Mouse (Mus musculus) bone marrow macrophage, adult 2 months (primary cell): ENCODE data around the gene Cldn10.

Experiments used
- CTCF ChIP-seq: IDR thresholded peaks from 2 replicates; pipeline ENCODE4 v1.5.1; 2012; ENCODE audit warnings: low read depth, mild to moderate bottlenecking, low read length, moderate library complexity
- POLR2A ChIP-seq: IDR thresholded peaks from 2 replicates; pipeline ENCODE4 v1.6.1; 2012; ENCODE audit warnings: mild to moderate bottlenecking, low read depth, low read length, borderline replicate concordance

GRCm38 (mm10) chr14:118826346-118826745, 38.6 kb downstream of the Cldn10 start:
- TF ChIP-seq CTCF (no peak), POLR2A (no peak)
